Mouse (Mus musculus): ENCODE measurements at regions not wholly inside any gene's neighbourhood (a gene's known extent, or its start where the extent isn't known, plus 50 kb on each side); places are given as distances from the start of the nearest gene placed in this dataset.
"Not testable (repeated sequence)": the region's sequence is repeated elsewhere in the genome, so short reads cannot be mapped to it uniquely, and the experiment has no call there.

GRCm38 (mm10) chr3:72552597-72552996 is 415.1 kb downstream of the Sis start:
- not testable (repeated sequence) for H3K4me3 ChIP-seq (replicated peaks); H3K4me1 ChIP-seq (replicated peaks); H3K27ac ChIP-seq; H3K36me3 ChIP-seq; H3K9ac ChIP-seq; ATAC-seq; H3K9me3 ChIP-seq; H3K27me3 ChIP-seq (replicated peaks); H3K4me2 ChIP-seq (replicated peaks)
- WGBS: 91% methylated on average over 4 of the region's 4 CpGs

- 73% methylated on average over 4 of the region's 4 CpGs for WGBS
- H3K9ac ChIP-seq: no peak overlapping the region
- no peaks in the 10 kb centered on the region for H3K27me3 ChIP-seq (replicated peaks)
- no peaks in the 10 kb centered on the region for H3K9me3 ChIP-seq
- H3K4me2 ChIP-seq (replicated peaks): no peak overlapping the region
- H3K36me3 ChIP-seq: no peaks in the 10 kb centered on the region
- no peak overlapping the region for H3K4me3 ChIP-seq (replicated peaks)
- no peak overlapping the region for H3K27ac ChIP-seq
- ATAC-seq: no peak
- no peaks in the 10 kb centered on the region for H3K4me1 ChIP-seq (replicated peaks)
Observed at GRCm38 (mm10) chr3:72534010-72534409, 433.7 kb downstream of the Sis start.

GRCm38 (mm10) chr3:72525771-72526170 is 441.9 kb downstream of the Sis start:
- WGBS: 78% methylated on average over 1 of the region's 1 CpGs
- H3K9me3 ChIP-seq; H3K4me3 ChIP-seq (replicated peaks); H3K4me2 ChIP-seq (replicated peaks); H3K27me3 ChIP-seq (replicated peaks); H3K27ac ChIP-seq; H3K4me1 ChIP-seq (replicated peaks); H3K36me3 ChIP-seq; ATAC-seq; H3K9ac ChIP-seq: not testable (repeated sequence)

GRCm38 (mm10) chr3:72517846-72518245 is 449.8 kb downstream of the Sis start:
- peak; percentile 82 for ATAC-seq
- not testable (repeated sequence) for H3K27me3 ChIP-seq (replicated peaks); H3K9ac ChIP-seq; H3K4me3 ChIP-seq (replicated peaks); H3K4me2 ChIP-seq (replicated peaks); H3K9me3 ChIP-seq; H3K4me1 ChIP-seq (replicated peaks); H3K27ac ChIP-seq; H3K36me3 ChIP-seq
- WGBS: 69% methylated on average over 3 of the region's 3 CpGs

- Histone ChIP-seq H3K4me3 (replicated peaks) (no peak overlapping the region), H3K4me1 (replicated peaks) (no peaks in the 10 kb centered on the region), H3K27ac (no peak overlapping the region), H3K27me3 (replicated peaks) (no peaks in the 10 kb centered on the region), H3K9ac (no peak overlapping the region), H3K4me2 (replicated peaks) (no peak overlapping the region), H3K9me3 (no peaks in the 10 kb centered on the region), H3K36me3 (no peaks in the 10 kb centered on the region)
- WGBS: 58% methylated on average over 4 of the region's 4 CpGs
- ATAC-seq: no peak
Observed at GRCm38 (mm10) chr3:72504281-72504680, 463.4 kb downstream of the Sis start.

GRCm38 (mm10) chr3:72501754-72502153 is 465.9 kb downstream of the Sis start:
- Histone ChIP-seq H3K27me3 (replicated peaks) (no peaks in the 10 kb centered on the region), H3K4me2 (replicated peaks) (no peak overlapping the region), H3K4me3 (replicated peaks) (no peak overlapping the region), H3K9ac (no peak overlapping the region), H3K9me3 (no peaks in the 10 kb centered on the region), H3K27ac (no peak overlapping the region), H3K36me3 (no peaks in the 10 kb centered on the region), H3K4me1 (replicated peaks) (no peaks in the 10 kb centered on the region)
- ATAC-seq: no peak
- WGBS: 89% methylated on average over 2 of the region's 2 CpGs

GRCm38 (mm10) chr3:72455326-72455725 is 512.3 kb downstream of the Sis start:
- no peaks in the 10 kb centered on the region for H3K36me3 ChIP-seq
- H3K4me3 ChIP-seq (replicated peaks): no peak overlapping the region
- H3K9ac ChIP-seq: no peak overlapping the region
- H3K9me3 ChIP-seq: no peaks in the 10 kb centered on the region
- H3K27ac ChIP-seq: no peak overlapping the region
- WGBS: 37% methylated on average over 1 of the region's 1 CpGs
- no peak overlapping the region for H3K4me2 ChIP-seq (replicated peaks)
- no peaks in the 10 kb centered on the region for H3K4me1 ChIP-seq (replicated peaks)
- ATAC-seq: no peak
- H3K27me3 ChIP-seq (replicated peaks): no peaks in the 10 kb centered on the region
